Mouse (Mus musculus) erythroblast, adult 5-6 weeks (primary cell): Measurements from ENCODE around the gene Trim30b. TPM values are rescaled to one million over a fixed set of nuclear protein-coding genes. Genes with fewer than 3 reads are reported as not detected.

Experiments used
- total RNA-seq, 2 experiments: library from RNA; stranded (forward) in 1 of 2; stranded (reverse) in 1 of 2; fragments of 150-400 nt in 1 of 2; fragments of 200-764, 138-1000 nt in 1 of 2; gene quantifications; 2 replicates each; pipeline versions ENCODE4 v1.2.3 to v1.2.4; 2015 to 2017; ENCODE audit warnings: low replicate concordance in 2 of 2

Trim30b gene
- total RNA-seq, 2 experiments from 2014 or later, result 0.19 to 5.0 TPM

Other genes starting within 250 kb of the Trim30b start
- gene Ubqln5, start 240.1 kb downstream of the Trim30b start, total RNA-seq (2015; ENCODE audit: low replicate concordance), result not detected in 2 replicates
- gene Ubqln5, start 240.1 kb downstream of the Trim30b start, total RNA-seq (2017; ENCODE audit: low replicate concordance), result not detected in 2 replicates
- not detected in 2 replicates for gene Olfr643, start 232.5 kb downstream of the Trim30b start, total RNA-seq (2015; ENCODE audit: low replicate concordance)
- not detected in 2 replicates for gene Olfr643, start 232.5 kb downstream of the Trim30b start, total RNA-seq (2017; ENCODE audit: low replicate concordance)
- gene Ubqln3, start 226.6 kb downstream of the Trim30b start, total RNA-seq (2015; ENCODE audit: low replicate concordance), result not detected in 2 replicates
- not detected in 2 replicates for gene Ubqln3, start 226.6 kb downstream of the Trim30b start, total RNA-seq (2017; ENCODE audit: low replicate concordance)
- not detected in 2 replicates for gene Ubqlnl, start 219.3 kb downstream of the Trim30b start, total RNA-seq (2015; ENCODE audit: low replicate concordance)
- gene Ubqlnl, start 219.3 kb downstream of the Trim30b start, total RNA-seq (2017; ENCODE audit: low replicate concordance), result not detected in 2 replicates
- not detected in 2 replicates for gene Olfm5, start 205.1 kb downstream of the Trim30b start, total RNA-seq (2015; ENCODE audit: low replicate concordance)
- gene Olfm5, start 205.1 kb downstream of the Trim30b start, total RNA-seq (2017; ENCODE audit: low replicate concordance), result 0.34 TPM in 1 of 2 replicates, not detected in the other
- 1.5 and 2.1 TPM in 2 replicates for gene Olfr648, start 186.5 kb downstream of the Trim30b start, total RNA-seq (2015; ENCODE audit: low replicate concordance)
- gene Olfr648, start 186.5 kb downstream of the Trim30b start, total RNA-seq (2017; ENCODE audit: low replicate concordance), result 0.14 and 0.60 TPM in 2 replicates
- gene Olfr649, start 173.9 kb downstream of the Trim30b start, total RNA-seq (2015; ENCODE audit: low replicate concordance), result not detected in 2 replicates
- gene Olfr649, start 173.9 kb downstream of the Trim30b start, total RNA-seq (2017; ENCODE audit: low replicate concordance), result not detected in 2 replicates
- not detected in 2 replicates for gene Trim6, start 151.1 kb downstream of the Trim30b start, total RNA-seq (2015; ENCODE audit: low replicate concordance)
- gene Trim6, start 151.1 kb downstream of the Trim30b start, total RNA-seq (2017; ENCODE audit: low replicate concordance), result 0.09 and 0.56 TPM in 2 replicates
- 19.8 and 23.4 TPM in 2 replicates for gene Trim34a, start 125.4 kb downstream of the Trim30b start, total RNA-seq (2015; ENCODE audit: low replicate concordance)
- 21.4 and 27.9 TPM in 2 replicates for gene Trim34a, start 125.4 kb downstream of the Trim30b start, total RNA-seq (2017; ENCODE audit: low replicate concordance)
- 3.8 and 8.6 TPM in 2 replicates for gene Trim5, start 81.8 kb downstream of the Trim30b start, total RNA-seq (2015; ENCODE audit: low replicate concordance)
- 0.28 and 2.8 TPM in 2 replicates for gene Trim5, start 81.8 kb downstream of the Trim30b start, total RNA-seq (2017; ENCODE audit: low replicate concordance)
- gene Trim12a, start 54.4 kb downstream of the Trim30b start, total RNA-seq (2015; ENCODE audit: low replicate concordance), result 40.8 and 46.3 TPM in 2 replicates
- 35.4 and 42.4 TPM in 2 replicates for gene Trim12a, start 54.4 kb downstream of the Trim30b start, total RNA-seq (2017; ENCODE audit: low replicate concordance)
- gene Trim34b, start 40.4 kb downstream of the Trim30b start, total RNA-seq (2015; ENCODE audit: low replicate concordance), result 2.9 TPM in 1 of 2 replicates, not detected in the other
- not detected in 2 replicates for gene Trim34b, start 40.4 kb downstream of the Trim30b start, total RNA-seq (2017; ENCODE audit: low replicate concordance)
- gene Trim12c, start 16.5 kb downstream of the Trim30b start, total RNA-seq (2015; ENCODE audit: low replicate concordance), result 29.7 and 32.9 TPM in 2 replicates
- gene Trim12c, start 16.5 kb downstream of the Trim30b start, total RNA-seq (2017; ENCODE audit: low replicate concordance), result 58.3 and 59.0 TPM in 2 replicates
- gene Trim30c, start 31.0 kb upstream of the Trim30b start, total RNA-seq (2015; ENCODE audit: low replicate concordance), result not detected in 2 replicates
- 0.68 and 1.1 TPM in 2 replicates for gene Trim30c, start 31.0 kb upstream of the Trim30b start, total RNA-seq (2017; ENCODE audit: low replicate concordance)
- gene Trim30a, start 95.3 kb upstream of the Trim30b start, total RNA-seq (2015; ENCODE audit: low replicate concordance), result 17.5 and 25.9 TPM in 2 replicates
- gene Trim30a, start 95.3 kb upstream of the Trim30b start, total RNA-seq (2017; ENCODE audit: low replicate concordance), result 12.5 and 17.6 TPM in 2 replicates
- gene Trim30d, start 138.0 kb upstream of the Trim30b start, total RNA-seq (2015; ENCODE audit: low replicate concordance), result 7.5 and 10.0 TPM in 2 replicates
- 5.9 and 9.5 TPM in 2 replicates for gene Trim30d, start 138.0 kb upstream of the Trim30b start, total RNA-seq (2017; ENCODE audit: low replicate concordance)
- gene Olfr651, start 180.2 kb upstream of the Trim30b start, total RNA-seq (2015; ENCODE audit: low replicate concordance), result not detected in 2 replicates
- not detected in 2 replicates for gene Olfr651, start 180.2 kb upstream of the Trim30b start, total RNA-seq (2017; ENCODE audit: low replicate concordance)
- gene Olfr652, start 191.0 kb upstream of the Trim30b start, total RNA-seq (2015; ENCODE audit: low replicate concordance), result not detected in 2 replicates
- 0.70 TPM in 1 of 2 replicates, not detected in the other for gene Olfr652, start 191.0 kb upstream of the Trim30b start, total RNA-seq (2017; ENCODE audit: low replicate concordance)
- not detected in 2 replicates for gene Olfr653, start 207.4 kb upstream of the Trim30b start, total RNA-seq (2015; ENCODE audit: low replicate concordance)
- not detected in 2 replicates for gene Olfr653, start 207.4 kb upstream of the Trim30b start, total RNA-seq (2017; ENCODE audit: low replicate concordance)
- not detected in 2 replicates for gene Olfr654, start 217.1 kb upstream of the Trim30b start, total RNA-seq (2015; ENCODE audit: low replicate concordance)
- gene Olfr654, start 217.1 kb upstream of the Trim30b start, total RNA-seq (2017; ENCODE audit: low replicate concordance), result not detected in 2 replicates
- not detected in 2 replicates for gene Olfr655, start 231.9 kb upstream of the Trim30b start, total RNA-seq (2015; ENCODE audit: low replicate concordance)
- not detected in 2 replicates for gene Olfr655, start 231.9 kb upstream of the Trim30b start, total RNA-seq (2017; ENCODE audit: low replicate concordance)
- gene Olfr656, start 244.1 kb upstream of the Trim30b start, total RNA-seq (2015; ENCODE audit: low replicate concordance), result not detected in 2 replicates
- 0.68 TPM in 1 of 2 replicates, not detected in the other for gene Olfr656, start 244.1 kb upstream of the Trim30b start, total RNA-seq (2017; ENCODE audit: low replicate concordance)